Mouse (Mus musculus) kidney, embryonic 15.5 days (tissue): Measurements from ENCODE around the gene Rnf114. TPM values are rescaled to one million over a fixed set of nuclear protein-coding genes. Genes with fewer than 3 reads are reported as not detected.

Source experiments
- ATAC-seq: fragments of 200-750 bp; cut with Nextera tagmentation; replicated peaks from 2 replicates; pipeline ENCODE4 v1.8.0; 2017; ENCODE audit warnings: moderate TSS enrichment; ENCODE audit not compliant: low FRiP score
- H3K27ac ChIP-seq: fragments of 300-500 bp; sonication (generic); 2 replicates; pipeline ENCODE4 v1.5.1; 2015; ENCODE audit warnings: mild to moderate bottlenecking, inconsistent platforms
- H3K27me3 ChIP-seq: fragments of 300-500 bp; sonication (generic); 2 replicates; pipeline ENCODE4 v1.6.1; 2015; ENCODE audit warnings: inconsistent platforms
- H3K36me3 ChIP-seq: fragments of 300-500 bp; sonication (generic); 2 replicates; pipeline ENCODE4 v1.6.1; 2015; ENCODE audit warnings: inconsistent platforms
- H3K4me1 ChIP-seq: fragments of 300-500 bp; sonication (generic); 2 replicates; pipeline ENCODE4 v1.6.1; 2015; ENCODE audit warnings: inconsistent platforms
- H3K4me2 ChIP-seq: fragments of 300-500 bp; sonication (generic); 2 replicates; pipeline ENCODE4 v1.6.1; 2015; ENCODE audit warnings: moderate library complexity, mild to moderate bottlenecking, inconsistent platforms
- H3K4me3 ChIP-seq: fragments of 300-500 bp; sonication (generic); replicated peaks from 2 replicates; pipeline ENCODE4 v1.5.1; 2015; ENCODE audit warnings: mild to moderate bottlenecking, inconsistent platforms
- H3K9ac ChIP-seq: fragments of 300-500 bp; sonication (generic); 2 replicates; pipeline ENCODE4 v1.6.1; 2015; ENCODE audit warnings: mild to moderate bottlenecking, inconsistent platforms
- H3K9me3 ChIP-seq: fragments of 300-500 bp; sonication (generic); replicated peaks from 2 replicates; pipeline ENCODE4 v1.6.1; 2016; ENCODE audit warnings: inconsistent platforms
- WGBS: fragments of 180-500 bp; shearing (Covaris S2); methylation state at CpG from one replicate; pipeline ENCODE4 v1.1.7; 2015; ENCODE audit warnings: mixed read lengths; 5-methylcytosine and 5-hydroxymethylcytosine counted together
- polyA plus RNA-seq: library from polyadenylated mRNA; unstranded; fragments of >200 nt; fragmentation: Nextera tagmentation; extraction: Ambion mirVana; gene quantifications from 2 replicates; pipeline ENCODE4 v1.2.1, GENCODE M21; 2015

The Rnf114 gene
- polyA plus RNA-seq, 1 experiment from 2014 or later: 91.9 TPM

DNA sequence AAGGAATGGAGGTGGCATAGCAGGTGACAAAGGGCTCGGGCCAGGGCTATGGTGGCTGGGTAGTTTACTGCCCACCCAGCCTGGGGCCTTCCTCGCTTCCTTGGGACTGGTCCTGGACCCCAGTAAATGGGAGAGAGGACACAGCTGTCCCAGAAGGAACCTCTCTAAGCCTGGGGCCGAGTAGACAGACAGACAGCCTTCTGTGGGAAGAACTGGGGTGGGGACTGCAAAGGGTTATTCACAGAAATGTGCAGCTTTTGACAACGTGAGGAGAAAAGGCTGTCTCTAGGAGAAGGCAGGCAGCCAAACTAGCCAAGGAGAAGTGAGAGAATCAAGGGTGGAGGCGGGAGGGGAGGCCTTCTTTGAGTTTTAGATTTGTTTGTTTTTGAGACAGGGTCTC is 52.0 kb downstream of the Rnf114 start:
- ATAC-seq: peak; percentile 38
- WGBS: 40% methylated on average over 5 of the region's 5 CpGs
- peaks cover 10% of the 10 kb centered on the region; the same call in 1 of the 2 replicates for H3K36me3 ChIP-seq
- H3K9ac ChIP-seq: no peak overlapping the region
- H3K27ac ChIP-seq: peak overlapping the region; percentile 95
- peaks cover 61% of the 10 kb centered on the region for H3K4me1 ChIP-seq
- H3K4me2 ChIP-seq: peak overlapping the region; percentile 82; the same call in 1 of the 2 replicates
- H3K27me3 ChIP-seq: no peaks in the 10 kb centered on the region
- H3K9me3 ChIP-seq: no peaks in the 10 kb centered on the region
- H3K4me3 ChIP-seq: no peak overlapping the region

DNA sequence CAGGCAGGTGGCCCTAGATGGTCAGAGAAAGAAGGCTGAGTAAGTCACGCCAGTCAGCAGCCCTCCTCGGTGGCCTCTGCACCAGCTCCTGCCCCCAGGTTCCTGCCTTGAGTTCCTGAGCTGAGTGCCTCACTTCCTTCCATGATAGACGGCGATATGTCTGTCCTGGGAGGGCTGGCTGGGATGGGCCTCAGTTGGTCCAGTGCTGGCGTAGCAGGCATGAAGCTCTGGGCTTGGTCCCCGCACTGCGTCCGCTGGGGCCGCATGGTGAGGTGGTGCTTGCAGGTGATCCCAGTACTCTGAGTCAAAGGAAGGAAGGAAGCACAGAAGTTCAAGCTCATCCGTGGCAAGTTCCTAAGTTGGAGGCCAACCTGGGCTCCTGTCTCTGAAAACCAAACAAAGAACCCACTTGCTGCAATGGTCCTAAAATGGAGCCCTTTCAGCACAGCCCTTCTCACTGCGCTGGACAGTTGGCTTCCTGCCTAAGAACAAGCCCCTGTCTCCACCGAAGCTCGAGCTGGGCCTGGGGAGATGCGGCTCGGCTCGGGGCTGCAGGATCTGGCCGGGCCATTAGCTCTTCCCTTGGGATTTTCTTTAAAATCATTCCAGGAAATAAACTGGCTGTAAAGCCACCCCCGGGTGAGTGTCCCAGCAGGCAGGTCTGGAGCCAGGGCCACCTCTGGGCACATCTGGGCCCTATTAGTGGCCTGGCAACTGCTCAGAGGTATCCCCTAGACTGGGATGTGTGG is 54.2 kb downstream of the Rnf114 start:
- WGBS: 68% methylated on average over 18 of the region's 18 CpGs
- H3K27me3 ChIP-seq: no peaks in the 10 kb centered on the region
- no peak for ATAC-seq

GRCm38 (mm10) chr2:167547444-167547843 is 55.0 kb downstream of the Rnf114 start:
- no peaks in the 10 kb centered on the region for H3K27me3 ChIP-seq
- no peaks in the 10 kb centered on the region for H3K9me3 ChIP-seq
- H3K36me3 ChIP-seq: no peaks in the 10 kb centered on the region
- no peak overlapping the region for H3K4me2 ChIP-seq
- peaks cover 35% of the 10 kb centered on the region for H3K4me1 ChIP-seq
- 81% methylated on average over 8 of the region's 8 CpGs for WGBS
- no peak for ATAC-seq
- no peak overlapping the region for H3K4me3 ChIP-seq
- peak overlapping the region; percentile 71; the same call in 1 of the 2 replicates for H3K27ac ChIP-seq
- H3K9ac ChIP-seq: no peak overlapping the region

More for the DNA sequence above, 54.2 kb downstream of the Rnf114 start:
- Histone ChIP-seq H3K36me3 (peaks cover 8% of the 10 kb centered on the region; the same call in 1 of the 2 replicates), H3K4me2 (no peak overlapping the region), H3K4me3 (no peak overlapping the region), H3K9me3 (no peaks in the 10 kb centered on the region), H3K9ac (no peak overlapping the region), H3K27ac (peak overlapping the region; percentile 71), H3K4me1 (peaks cover 41% of the 10 kb centered on the region)

GRCm38 (mm10) chr2:167548961-167549360 is 56.5 kb downstream of the Rnf114 start:
- Histone ChIP-seq H3K27ac (no peak overlapping the region), H3K4me1 (peaks cover 30% of the 10 kb centered on the region), H3K4me2 (no peak overlapping the region), H3K9ac (no peak overlapping the region), H3K36me3 (no peaks in the 10 kb centered on the region), H3K27me3 (no peaks in the 10 kb centered on the region), H3K4me3 (no peak overlapping the region), H3K9me3 (no peaks in the 10 kb centered on the region)
- ATAC-seq: no peak
- 85% methylated on average over 7 of the region's 7 CpGs for WGBS

GRCm38 (mm10) chr2:167550341-167550854 is 58.0 kb downstream of the Rnf114 start:
- Histone ChIP-seq H3K27me3 (no peaks in the 10 kb centered on the region), H3K4me1 (peaks cover 22% of the 10 kb centered on the region), H3K4me3 (no peak overlapping the region), H3K9ac (no peak overlapping the region), H3K4me2 (no peak overlapping the region), H3K27ac (no peak overlapping the region), H3K9me3 (no peaks in the 10 kb centered on the region), H3K36me3 (no peaks in the 10 kb centered on the region)
- 74% methylated on average over 8 of the region's 8 CpGs for WGBS
- ATAC-seq: no peak

DNA sequence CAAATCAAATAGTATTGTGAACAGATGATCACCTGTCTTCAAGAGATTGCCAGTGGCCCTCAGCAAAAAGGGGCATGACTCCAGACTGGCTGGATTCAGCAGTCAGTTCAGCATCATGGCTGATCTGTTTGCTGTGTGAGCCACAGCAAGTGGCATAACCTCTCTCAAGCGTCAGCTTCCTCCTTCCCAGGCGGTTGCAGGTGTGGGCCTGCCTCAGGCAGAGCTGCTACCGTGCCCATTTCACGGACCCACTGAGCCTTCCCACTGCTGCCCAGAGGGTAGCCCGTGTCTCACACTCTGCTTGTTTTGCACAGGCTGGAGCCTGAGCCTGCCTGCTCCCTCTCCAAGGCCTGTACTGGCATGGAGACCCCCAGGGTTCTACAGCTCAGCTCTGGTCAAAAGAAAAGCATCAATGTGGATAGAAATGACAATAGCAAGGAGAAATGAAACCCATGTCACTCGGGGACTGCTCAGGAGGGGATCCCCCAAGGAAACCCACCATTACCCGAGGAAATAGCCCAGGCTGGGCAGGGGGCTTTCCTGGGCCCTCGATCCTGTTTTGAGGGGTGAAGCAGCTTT is 59.0 kb downstream of the Rnf114 start:
- H3K4me3 ChIP-seq: no peak overlapping the region
- ATAC-seq: no peak
- no peak overlapping the region for H3K9ac ChIP-seq
- no peak overlapping the region for H3K4me2 ChIP-seq
- no peak overlapping the region for H3K27ac ChIP-seq
- no peaks in the 10 kb centered on the region for H3K9me3 ChIP-seq
- peaks cover 19% of the 10 kb centered on the region for H3K4me1 ChIP-seq
- H3K36me3 ChIP-seq: no peaks in the 10 kb centered on the region
- H3K27me3 ChIP-seq: no peaks in the 10 kb centered on the region
- WGBS: 79% methylated on average over 8 of the region's 8 CpGs

DNA sequence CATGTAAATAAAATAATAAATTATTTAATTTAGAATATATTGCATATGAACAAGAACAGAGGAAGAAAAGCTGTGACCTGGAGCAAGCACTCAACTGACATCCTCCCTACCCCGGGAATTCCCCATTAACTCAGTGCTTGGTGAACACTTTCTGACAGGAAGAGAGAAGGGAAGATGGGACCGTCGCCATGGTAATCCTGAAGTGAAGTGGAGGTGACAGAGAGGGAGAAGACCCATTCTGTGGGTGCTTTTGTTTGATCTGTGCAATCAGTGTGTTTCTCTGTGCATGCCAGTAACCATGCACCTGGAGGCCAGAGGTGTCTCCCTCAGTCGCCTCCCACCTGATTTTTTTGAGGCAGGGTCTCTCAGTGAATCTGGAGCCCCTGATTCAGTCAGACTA is 59.8 kb downstream of the Rnf114 start:
- Histone ChIP-seq H3K27ac (0 out of 2 replicates have a peak overlapping the region, but pooled peaks have one; percentile 33), H3K9me3 (no peaks in the 10 kb centered on the region), H3K4me1 (peaks cover 13% of the 10 kb centered on the region), H3K36me3 (no peaks in the 10 kb centered on the region), H3K4me3 (no peak overlapping the region), H3K9ac (no peak overlapping the region), H3K4me2 (no peak overlapping the region), H3K27me3 (no peaks in the 10 kb centered on the region)
- 83% methylated on average over 4 of the region's 4 CpGs for WGBS
- no peak for ATAC-seq

DNA sequence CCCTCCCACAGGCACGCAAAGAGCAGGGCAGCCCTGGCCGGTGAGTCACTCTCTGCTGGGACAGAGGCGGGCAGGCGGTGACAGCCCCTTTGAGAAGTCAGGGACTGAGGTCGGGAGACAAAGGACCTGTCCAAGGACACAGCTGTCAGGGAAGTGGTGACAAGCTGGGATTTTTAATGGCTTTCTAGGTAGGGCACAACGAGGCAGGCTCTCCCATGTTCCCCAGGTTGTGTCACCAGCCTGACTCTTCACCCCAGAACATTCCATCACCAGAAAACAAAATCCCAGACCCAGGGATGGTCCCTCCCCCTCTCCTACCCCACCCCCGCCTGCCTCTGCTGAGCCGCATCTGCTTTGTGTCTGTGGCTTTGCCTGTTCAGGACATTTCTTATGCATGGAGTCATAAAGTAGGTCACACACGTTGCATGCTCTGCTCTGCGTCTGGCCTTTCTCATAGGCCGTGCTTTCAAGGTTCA is 60.5 kb downstream of the Rnf114 start:
- Histone ChIP-seq H3K4me3 (no peak overlapping the region), H3K4me2 (no peak overlapping the region), H3K27ac (peak overlapping the region; percentile 33; the same call in 1 of the 2 replicates), H3K36me3 (no peaks in the 10 kb centered on the region), H3K27me3 (no peaks in the 10 kb centered on the region), H3K4me1 (peaks cover 13% of the 10 kb centered on the region), H3K9ac (no peak overlapping the region), H3K9me3 (no peaks in the 10 kb centered on the region)
- ATAC-seq: peak; percentile 44
- 27% methylated on average over 11 of the region's 11 CpGs for WGBS

DNA sequence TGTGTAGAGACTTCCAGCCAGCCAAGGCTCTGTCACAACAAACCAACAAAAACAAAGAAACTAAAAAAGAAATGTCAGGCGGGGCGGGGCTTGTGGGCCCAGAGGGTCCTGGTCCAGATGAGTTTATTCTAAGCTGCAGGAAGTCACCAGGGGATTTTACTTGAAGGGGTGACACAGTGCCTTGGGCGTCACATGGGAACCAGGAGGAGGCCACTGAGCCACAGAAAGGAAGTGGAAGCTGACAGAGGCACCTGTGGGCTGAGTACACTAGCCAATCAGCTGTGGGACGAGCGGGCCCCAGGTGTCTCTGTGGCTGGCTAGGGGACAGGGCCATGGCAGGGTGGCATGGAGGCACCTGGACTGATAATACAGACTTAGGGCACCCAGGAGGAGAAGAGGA is 63.3 kb downstream of the Rnf114 start:
- H3K27me3 ChIP-seq: peaks cover 9% of the 10 kb centered on the region
- no peak overlapping the region for H3K4me2 ChIP-seq
- no peaks in the 10 kb centered on the region for H3K9me3 ChIP-seq
- 92% methylated on average over 5 of the region's 5 CpGs for whole genome bisulfite sequencing
- no peaks in the 10 kb centered on the region for H3K36me3 ChIP-seq
- H3K9ac ChIP-seq: no peak overlapping the region
- no peak; the same call in 1 of the 2 replicates for ATAC-seq
- no peak overlapping the region for H3K27ac ChIP-seq
- H3K4me1 ChIP-seq: peaks cover 25% of the 10 kb centered on the region
- no peak overlapping the region for H3K4me3 ChIP-seq

- WGBS: 14% methylated on average over 27 of the region's 27 CpGs
- Histone ChIP-seq H3K9ac (peak overlapping the region; percentile 51), H3K9me3 (no peaks in the 10 kb centered on the region), H3K27me3 (peaks cover 13% of the 10 kb centered on the region), H3K27ac (no peak overlapping the region; the same call in 1 of the 2 replicates), H3K36me3 (no peaks in the 10 kb centered on the region), H3K4me3 (peak overlapping the region; percentile 22), H3K4me1 (peaks cover 39% of the 10 kb centered on the region), H3K4me2 (peak overlapping the region; percentile 57)
- ATAC-seq: no peak
Observed at GRCm38 (mm10) chr2:167559413-167559812, 67.0 kb downstream of the Rnf114 start.

GRCm38 (mm10) chr2:167562101-167562500 is 69.7 kb downstream of the Rnf114 start:
- peaks cover 13% of the 10 kb centered on the region for H3K27me3 ChIP-seq
- H3K27ac ChIP-seq: peak overlapping the region; percentile 77
- no peak overlapping the region for H3K4me2 ChIP-seq
- no peak overlapping the region for H3K9ac ChIP-seq
- H3K4me3 ChIP-seq: no peak overlapping the region
- H3K9me3 ChIP-seq: no peaks in the 10 kb centered on the region
- 36% methylated on average over 8 of the region's 8 CpGs for WGBS
- ATAC-seq: no peak
- H3K4me1 ChIP-seq: peaks cover 59% of the 10 kb centered on the region
- H3K36me3 ChIP-seq: no peaks in the 10 kb centered on the region

- WGBS: 70% methylated on average over 5 of the region's 5 CpGs
- Histone ChIP-seq H3K36me3 (no peaks in the 10 kb centered on the region), H3K4me3 (no peak overlapping the region), H3K4me2 (no peak overlapping the region), H3K27ac (peak overlapping the region; percentile 93; the same call in 1 of the 2 replicates), H3K9me3 (no peaks in the 10 kb centered on the region), H3K4me1 (peaks cover 60% of the 10 kb centered on the region), H3K27me3 (peaks cover 13% of the 10 kb centered on the region), H3K9ac (no peak overlapping the region)
- ATAC-seq: no peak
Observed at GRCm38 (mm10) chr2:167563035-167563434, 70.6 kb downstream of the Rnf114 start.
